Mouse (Mus musculus): ENCODE results near the gene Zbtb37.
A peak's percentile ranks its signal among the peaks of the same experiment; 100 is the strongest.

Gene Zbtb37

GRCm38 (mm10) chr1:161034435-161035280 lies at the start of gene Zbtb37:
Gene Zbtb37 (minus strand): TSS chr1:161034849.
- peak; percentile 99 for DNase-seq (ENCODE audit: low spot score)

- DNase-seq (ENCODE audit: low spot score), result no peak
Observed at GRCm38 (mm10) chr1:161077243-161077642, 42.6 kb upstream of the Zbtb37 start.

GRCm38 (mm10) chr1:161076238-161076637 lies 41.6 kb upstream of the Zbtb37 start:
- no peak for DNase-seq (ENCODE audit: low spot score)

GRCm38 (mm10) chr1:161071272-161071620 lies 36.6 kb upstream of the Zbtb37 start:
- DNase-seq (ENCODE audit: low spot score), result no peak

GRCm38 (mm10) chr1:161070352-161071271 lies 36.0 kb upstream of the Zbtb37 start, which contains the start of the genes Dars2 and Cenpl:
Gene Dars2 (minus strand): TSS chr1:161070658.
Gene Cenpl (plus strand): TSS chr1:161070713.
- peak; percentile 96 for DNase-seq (ENCODE audit: low spot score)

- DNase-seq (ENCODE audit: low spot score), result no peak
Observed at GRCm38 (mm10) chr1:161063351-161063750, 28.7 kb upstream of the Zbtb37 start.

DNA sequence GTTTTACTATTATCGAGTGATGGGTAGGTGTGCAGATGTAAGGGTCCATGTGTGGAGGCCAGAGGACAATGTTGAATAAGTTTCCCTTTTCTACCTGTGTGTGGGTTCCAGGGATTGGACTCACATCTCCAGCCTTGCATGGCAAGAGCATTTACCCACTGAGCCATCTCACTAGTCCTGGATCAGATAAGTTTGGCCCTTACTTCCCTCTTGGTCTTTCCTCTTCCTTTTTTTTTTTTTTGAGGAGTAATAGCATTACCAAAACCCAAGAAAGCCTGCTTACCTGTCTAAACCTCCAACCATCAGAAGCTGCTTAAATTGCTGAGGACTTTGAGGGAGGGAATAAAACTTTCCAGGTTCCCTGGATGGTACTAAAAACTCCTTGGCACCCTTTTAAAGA lies 22.5 kb upstream of the Zbtb37 start:
- no peak for DNase-seq (ENCODE audit: low spot score)

GRCm38 (mm10) chr1:161046972-161047371 lies 12.3 kb upstream of the Zbtb37 start:
- no peak for DNase-seq (ENCODE audit: low spot score)

GRCm38 (mm10) chr1:161041261-161042020 lies 6.8 kb upstream of the Zbtb37 start:
- DNase-seq (ENCODE audit: low spot score), result no peak

- DNase-seq (ENCODE audit: low spot score), result no peak
Observed at GRCm38 (mm10) chr1:161040855-161041254, 6.2 kb upstream of the Zbtb37 start.

GRCm38 (mm10) chr1:161040426-161040770 lies 5.7 kb upstream of the Zbtb37 start:
- DNase-seq (ENCODE audit: low spot score), result no peak

- no peak for DNase-seq (ENCODE audit: low spot score)
Observed at GRCm38 (mm10) chr1:161039741-161040425, 5.2 kb upstream of the Zbtb37 start.

DNA sequence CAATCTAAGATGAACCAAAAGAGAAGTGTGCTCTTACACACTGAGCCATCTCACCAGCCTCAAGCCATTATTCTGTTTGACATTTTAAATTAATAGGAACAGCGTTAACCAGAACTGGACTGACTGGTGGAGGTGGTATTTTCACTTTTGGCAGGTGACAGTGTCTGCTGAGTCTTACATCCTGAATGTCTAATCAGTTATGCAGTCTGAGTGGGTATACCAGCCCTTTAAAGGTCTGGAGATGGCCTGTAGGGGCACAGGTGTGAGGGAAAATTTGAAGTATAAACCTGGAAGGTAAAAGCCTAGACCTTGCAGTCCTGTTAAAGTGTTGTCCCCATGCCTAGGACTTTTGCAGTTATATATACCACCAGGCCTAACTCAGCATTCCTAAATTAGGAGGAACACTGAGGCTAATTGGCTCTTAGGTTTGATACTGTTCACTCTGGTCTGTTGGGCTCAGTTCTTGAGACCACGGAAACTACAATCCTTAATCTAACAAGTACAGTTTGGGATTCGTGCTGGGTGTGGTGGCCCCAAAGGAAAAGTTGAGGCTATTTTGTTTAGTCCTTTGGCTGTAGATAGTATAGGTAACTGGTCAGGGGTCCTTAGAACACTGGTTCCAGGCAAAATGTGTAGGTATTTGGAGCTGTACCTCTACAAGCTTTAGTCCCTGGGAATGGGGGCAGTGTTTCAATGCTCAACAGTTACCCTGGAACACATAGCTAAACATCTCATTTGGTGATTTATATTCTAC lies 4.5 kb upstream of the Zbtb37 start:
- no peak for DNase-seq (ENCODE audit: low spot score)

- no peak for DNase-seq (ENCODE audit: low spot score)
Observed at GRCm38 (mm10) chr1:161038004-161038403, 3.4 kb upstream of the Zbtb37 start.

DNA sequence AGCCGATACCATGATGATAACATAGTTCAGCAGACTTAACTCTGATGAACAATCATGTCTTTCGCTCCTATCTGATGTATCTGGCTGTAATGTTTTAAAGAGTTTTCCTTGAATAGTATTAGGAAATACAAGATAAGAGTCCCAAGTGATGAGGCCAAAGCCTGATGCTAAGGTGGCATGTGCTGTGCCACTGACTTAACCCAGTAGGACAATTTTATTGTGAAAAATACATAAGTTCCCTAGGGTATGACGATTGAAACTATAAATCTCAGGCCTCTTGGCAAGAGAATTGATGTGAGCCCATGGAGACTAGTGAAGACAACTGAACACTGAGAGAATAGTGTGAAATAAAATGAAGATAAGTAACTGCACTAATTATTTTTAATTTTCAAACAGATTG lies 3.0 kb upstream of the Zbtb37 start:
- no peak for DNase-seq (ENCODE audit: low spot score)

- DNase-seq (ENCODE audit: low spot score), result no peak
Observed at GRCm38 (mm10) chr1:161037026-161037425, 2.4 kb upstream of the Zbtb37 start.

DNA sequence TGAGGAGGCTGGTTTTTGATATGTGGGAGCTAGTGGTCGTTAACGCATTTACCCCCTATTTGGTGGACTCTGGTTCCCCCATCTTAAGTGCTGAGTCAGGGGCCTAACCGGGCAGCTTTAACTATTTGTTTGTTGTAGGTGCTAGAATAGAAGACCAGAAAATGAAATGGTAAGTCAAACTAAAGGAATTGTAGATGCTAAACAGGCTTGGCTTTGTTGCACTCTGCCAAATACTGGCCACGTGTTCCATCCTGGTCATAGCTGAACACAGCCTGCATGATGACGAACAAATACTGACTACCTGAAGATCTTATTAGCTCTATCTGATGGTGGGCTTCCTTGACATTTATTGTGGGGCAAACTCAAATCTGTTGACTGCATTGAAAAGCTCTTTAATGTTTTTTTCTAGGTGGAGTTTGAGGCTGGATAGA lies 1.8 kb upstream of the Zbtb37 start:
- no peak for DNase-seq (ENCODE audit: low spot score)

- no peak for DNase-seq (ENCODE audit: low spot score)
Observed at GRCm38 (mm10) chr1:161035786-161036404, 1.2 kb upstream of the Zbtb37 start.

DNA sequence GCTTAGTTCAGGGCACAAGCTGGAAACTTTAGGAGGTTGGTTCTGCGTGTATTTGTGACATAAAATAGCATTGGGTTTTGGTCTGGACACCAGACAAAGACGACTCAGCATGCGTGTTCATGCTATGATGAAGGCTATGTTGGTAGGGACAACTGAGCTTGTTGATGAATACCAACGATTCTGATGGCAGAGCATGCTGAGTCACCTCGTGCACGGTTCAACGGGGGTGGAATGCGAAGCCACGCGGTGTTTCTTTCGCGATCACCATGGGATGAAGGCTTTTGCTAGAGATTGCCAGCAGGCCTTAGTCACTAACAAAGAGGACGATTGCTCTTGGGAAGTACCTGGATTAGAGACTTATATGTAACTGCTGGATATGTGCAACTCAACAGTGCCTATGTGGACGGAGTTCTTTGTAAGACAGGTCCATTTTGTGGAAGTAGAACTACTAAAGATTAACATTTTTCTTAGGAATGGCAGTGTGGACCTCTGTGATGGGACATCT lies 684 bp upstream of the Zbtb37 start:
- DNase-seq (ENCODE audit: low spot score), result no peak

DNA sequence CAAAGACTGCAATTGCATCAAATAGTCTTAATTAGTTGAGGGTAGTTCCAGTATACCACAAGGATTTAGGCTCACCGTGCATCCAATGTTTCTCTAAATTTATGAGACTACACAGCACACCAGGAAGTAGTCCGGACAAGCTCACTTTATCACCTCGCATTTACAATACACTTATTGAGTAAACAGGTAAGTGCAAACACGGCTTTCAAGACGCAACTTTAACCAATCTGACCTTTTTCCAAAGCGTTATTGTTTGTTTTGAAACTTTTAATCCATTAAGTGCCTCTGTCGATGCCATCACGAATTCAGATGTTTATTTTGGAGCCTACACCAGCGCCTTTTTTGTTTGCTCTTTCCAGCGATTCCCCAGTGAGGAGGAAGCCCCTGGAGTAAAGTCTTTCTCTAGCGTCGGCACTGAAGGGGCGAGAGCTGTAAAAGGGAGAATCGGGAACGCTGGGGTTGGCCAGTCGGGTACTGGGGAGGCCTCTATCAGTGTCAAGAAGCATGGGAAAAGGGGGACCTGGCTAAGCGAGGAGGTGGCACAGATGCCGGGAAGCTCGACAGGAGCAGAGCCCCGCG lies 704 bp downstream of the Zbtb37 start:
- DNase-seq (ENCODE audit: low spot score), result no peak
